Mouse (Mus musculus): ENCODE measurements around the gene Cdkn1c.

DNA sequence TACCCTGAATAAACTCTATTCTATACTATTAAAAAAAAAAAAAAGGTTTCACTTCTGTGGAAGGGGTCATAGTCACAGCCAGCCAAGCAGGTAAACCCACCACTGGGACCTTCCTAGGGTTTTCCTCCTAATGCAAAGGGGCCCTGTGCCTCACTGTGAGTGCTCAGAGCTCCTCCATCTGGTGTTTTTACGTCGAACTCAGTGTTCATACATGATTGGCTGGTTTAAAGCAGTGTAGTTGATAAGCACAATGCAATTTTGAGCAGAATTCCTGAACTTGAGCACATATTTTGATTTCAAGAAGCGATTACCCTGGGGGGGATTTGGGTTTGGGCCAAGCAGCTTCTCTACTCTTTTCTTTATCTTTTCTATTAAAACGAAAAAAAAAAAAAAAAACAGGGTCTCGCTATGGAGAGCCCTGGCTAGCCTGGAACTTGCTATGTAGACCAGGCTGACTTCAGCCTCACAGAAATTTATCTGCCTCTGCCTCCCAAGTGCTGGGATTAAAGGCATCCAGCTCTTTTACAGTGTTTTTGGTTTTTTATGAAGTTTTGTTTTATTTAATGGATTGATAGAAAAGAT is 21.0 kb upstream of the Cdkn1c start:
- TF ChIP-seq CTCF (IDR thresholded peaks at IDR 0.05; ENCODE audit: extremely low read depth, insufficient read depth, insufficient read length, insufficient replicate concordance) (no peak), POLR2A (IDR thresholded peaks at IDR 0.05; ENCODE audit: low read depth, low read length) (no peak)
